Mouse (Mus musculus) spleen, adult 2 months (tissue): ENCODE measurements around the gene Vti1a. TPM values are rescaled to one million over a fixed set of nuclear protein-coding genes. Genes with fewer than 3 reads are reported as not detected.

Experiments
- DNase-seq, 2 experiments: peaks; one replicate each; pipeline versions ENCODE4 v3.0.0 to v3.0.0-alpha.2; 2012 to 2021; ENCODE audit warnings: low spot score in 2 of 2, low read depth in 1 of 2
- H3K27ac ChIP-seq: fragments of 200-500 bp; 2 replicates; pipeline ENCODE4 v1.5.1; 2012; ENCODE audit warnings: low read length, inconsistent platforms; ENCODE audit not compliant: insufficient read depth
- H3K27me3 ChIP-seq: fragments of 200-500 bp; 2 replicates; pipeline ENCODE4 v1.6.1; 2012; ENCODE audit warnings: mild to moderate bottlenecking, moderate library complexity, low read length, inconsistent platforms; ENCODE audit not compliant: control insufficient read depth, insufficient read depth
- H3K36me3 ChIP-seq: fragments of 200-500 bp; 2 replicates; pipeline ENCODE4 v1.6.1; 2012; ENCODE audit warnings: mild to moderate bottlenecking, low read length, inconsistent platforms; ENCODE audit not compliant: control insufficient read depth, insufficient read depth
- H3K4me1 ChIP-seq: fragments of 200-500 bp; 2 replicates; pipeline ENCODE4 v1.6.1; 2011; ENCODE audit warnings: inconsistent platforms; ENCODE audit not compliant: control insufficient read depth, insufficient read depth, insufficient read length
- H3K4me3 ChIP-seq: fragments of 200-500 bp; 2 replicates; pipeline ENCODE4 v1.5.1; 2011; ENCODE audit warnings: mild to moderate bottlenecking, inconsistent platforms; ENCODE audit not compliant: insufficient read depth, insufficient read length; ENCODE audit errors: extremely low read depth
- CTCF ChIP-seq: fragments of 200-500 bp; IDR thresholded peaks from 2 replicates; pipeline ENCODE4 v1.5.1; 2011; ENCODE audit warnings: mild to moderate bottlenecking, inconsistent platforms; ENCODE audit not compliant: insufficient read depth, insufficient read length, insufficient replicate concordance; ENCODE audit errors: extremely low read depth
- POLR2A ChIP-seq: fragments of 200-500 bp; IDR thresholded peaks from 2 replicates; pipeline ENCODE4 v1.6.1; 2011; ENCODE audit warnings: low read depth, low read length, inconsistent platforms
- WGBS: fragments of 180-500 bp; shearing (Covaris S2); methylation state at CpG from one replicate; pipeline ENCODE4 v1.1.7; 2018; 5-methylcytosine and 5-hydroxymethylcytosine counted together
- polyA plus RNA-seq: library from polyadenylated mRNA; depleted of rRNA; stranded (reverse); fragments of >200 nt; gene quantifications from 2 replicates; pipeline ENCODE4 v1.2.3, GENCODE M21; 2012

The Vti1a gene
- polyA plus RNA-seq, 1 experiment: 7.0 TPM

DNA sequence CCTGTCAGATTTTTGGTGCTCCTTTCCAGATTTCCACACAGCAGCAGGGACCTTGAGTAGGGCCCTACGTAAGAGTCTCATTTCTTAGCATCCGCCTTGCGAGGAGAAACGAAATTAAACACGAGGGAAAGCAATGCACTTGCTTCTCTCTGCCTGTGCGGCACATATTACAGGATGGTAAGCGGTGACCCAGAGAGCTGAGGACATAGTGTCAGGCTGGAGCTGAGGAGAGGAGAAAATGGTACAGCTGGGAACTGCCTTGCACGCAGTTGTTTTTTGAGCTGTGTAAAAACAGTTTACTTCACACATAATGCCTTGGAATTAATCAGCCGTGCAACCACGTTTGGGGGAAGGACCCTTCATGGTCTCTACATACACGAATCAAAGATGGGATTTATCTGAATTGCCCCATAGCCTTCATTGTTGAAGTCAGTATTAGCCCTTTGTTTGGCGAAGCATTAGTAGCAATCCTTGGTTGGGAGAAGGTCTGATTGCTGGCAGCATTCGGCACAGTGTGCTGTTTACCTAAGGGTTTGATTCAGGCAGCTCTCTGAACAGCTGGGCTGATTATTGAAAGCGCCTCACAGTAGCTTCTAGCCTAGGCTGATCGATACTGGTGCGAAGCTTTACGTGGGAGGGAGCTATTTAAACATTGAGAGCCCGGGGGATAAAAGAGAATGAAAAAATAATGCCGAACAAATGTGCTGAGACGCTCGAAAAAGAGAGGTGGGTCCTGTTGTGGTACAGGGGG lies 153.4 kb downstream of the Vti1a start:
- H3K36me3 ChIP-seq: no peaks in the 10 kb centered on the region
- no peak overlapping the region for H3K4me3 ChIP-seq
- no peaks in the 10 kb centered on the region for H3K4me1 ChIP-seq
- H3K27me3 ChIP-seq: no peaks in the 10 kb centered on the region
- no peak for DNase-seq
- no peak overlapping the region for H3K27ac ChIP-seq
- WGBS: 91% methylated on average over 21 of the region's 21 CpGs
- TF ChIP-seq POLR2A: no peak
- TF ChIP-seq CTCF: no peak

DNA sequence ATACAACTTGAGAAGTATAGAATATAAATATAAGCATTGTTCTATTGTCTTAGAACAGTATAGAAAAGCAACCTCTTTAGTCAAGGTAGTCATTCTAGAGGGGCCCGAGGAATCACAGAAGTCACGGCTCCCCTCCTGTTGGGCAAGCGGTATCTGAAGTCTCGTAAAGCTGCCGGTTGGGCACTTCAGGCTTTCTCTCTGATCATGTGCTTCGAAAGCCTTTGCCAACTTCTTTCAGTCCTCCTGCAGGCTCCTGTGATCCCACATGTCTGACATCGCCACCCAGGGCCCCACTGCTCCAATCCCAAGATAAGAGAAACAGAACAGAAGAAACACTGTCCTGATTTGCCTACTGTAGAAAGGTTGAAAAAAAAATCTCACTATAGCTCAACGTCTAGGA lies 156.5 kb downstream of the Vti1a start:
- Histone ChIP-seq H3K4me3 (no peak overlapping the region), H3K27ac (no peak overlapping the region), H3K4me1 (no peaks in the 10 kb centered on the region), H3K36me3 (no peaks in the 10 kb centered on the region), H3K27me3 (no peaks in the 10 kb centered on the region)
- DNase-seq: no peak
- TF ChIP-seq POLR2A (no peak), CTCF (no peak)
- WGBS: 92% methylated on average over 8 of the region's 8 CpGs

DNA sequence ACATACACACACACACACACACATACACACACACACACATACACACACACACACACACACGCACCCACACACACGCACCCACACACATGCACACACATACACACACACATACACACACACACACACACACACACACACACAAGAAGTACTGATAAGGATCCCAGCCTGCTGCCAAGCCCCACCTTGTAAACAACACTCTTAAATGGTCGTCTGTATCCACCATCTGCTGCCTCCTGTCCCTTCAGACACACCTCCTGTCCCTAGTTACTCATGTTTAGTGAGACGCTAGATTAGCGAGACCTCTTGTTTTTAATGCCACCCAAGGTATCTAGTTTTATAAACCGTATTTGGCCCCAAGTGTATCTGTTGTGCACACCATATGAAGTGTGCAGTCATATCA lies 158.1 kb downstream of the Vti1a start:
- Histone ChIP-seq H3K4me1 (no peaks in the 10 kb centered on the region), H3K27ac (no peak overlapping the region), H3K36me3 (no peaks in the 10 kb centered on the region), H3K27me3 (no peaks in the 10 kb centered on the region), H3K4me3 (no peak overlapping the region)
- WGBS: 87% methylated on average over 6 of the region's 6 CpGs
- no peak for TF ChIP-seq CTCF
- TF ChIP-seq POLR2A: no peak
- DNase-seq: no peak

DNA sequence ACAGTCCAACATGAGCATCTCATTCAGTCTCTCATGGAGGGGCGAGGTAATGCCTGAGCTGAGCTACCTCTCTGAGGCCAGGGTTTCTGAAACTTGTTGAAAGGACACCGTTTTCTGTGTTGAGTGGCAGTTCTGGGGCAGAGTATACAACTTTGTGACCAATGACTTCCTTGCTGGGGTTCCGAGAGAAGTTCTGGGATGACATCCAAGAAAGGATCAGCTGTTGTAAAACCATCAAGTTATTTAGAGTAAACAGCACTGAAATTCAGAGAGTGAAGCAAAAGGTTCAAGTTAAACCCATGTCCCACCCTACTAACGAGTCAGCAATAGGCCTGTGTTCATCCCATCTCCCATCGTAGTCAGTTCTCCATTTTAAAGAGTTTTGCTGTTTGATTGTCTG lies 164.4 kb downstream of the Vti1a start:
- H3K36me3 ChIP-seq: no peaks in the 10 kb centered on the region
- no peak overlapping the region for H3K27ac ChIP-seq
- no peak for DNase-seq
- TF ChIP-seq POLR2A: no peak
- no peak for TF ChIP-seq CTCF
- H3K4me1 ChIP-seq: no peaks in the 10 kb centered on the region
- 88% methylated on average over 5 of the region's 5 CpGs for WGBS
- H3K4me3 ChIP-seq: no peak overlapping the region
- H3K27me3 ChIP-seq: no peaks in the 10 kb centered on the region

DNA sequence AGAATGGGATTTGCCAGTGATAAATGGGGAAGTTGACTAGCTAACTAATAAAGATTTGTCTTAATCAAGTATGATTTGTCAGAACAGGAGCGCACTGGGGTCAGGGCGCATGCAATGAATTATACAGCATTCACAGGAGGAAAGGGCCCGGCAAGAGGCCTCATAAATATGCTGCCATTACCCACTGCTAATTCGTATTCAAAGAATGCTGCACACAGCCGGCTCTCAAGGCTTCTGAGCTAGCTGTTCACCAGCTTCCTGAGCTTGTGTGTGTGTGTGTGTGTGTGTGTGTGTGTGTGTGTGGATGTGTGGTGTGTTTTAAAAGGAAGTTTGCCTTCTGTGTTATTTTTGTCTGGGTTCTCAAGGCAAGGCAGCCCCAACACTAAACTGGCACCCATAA lies 165.2 kb downstream of the Vti1a start:
- H3K36me3 ChIP-seq: no peaks in the 10 kb centered on the region
- H3K27me3 ChIP-seq: no peaks in the 10 kb centered on the region
- TF ChIP-seq POLR2A: no peak
- 54% methylated on average over 5 of the region's 5 CpGs for WGBS
- no peak overlapping the region for H3K4me3 ChIP-seq
- no peak overlapping the region for H3K27ac ChIP-seq
- no peaks in the 10 kb centered on the region for H3K4me1 ChIP-seq
- no peak for DNase-seq

DNA sequence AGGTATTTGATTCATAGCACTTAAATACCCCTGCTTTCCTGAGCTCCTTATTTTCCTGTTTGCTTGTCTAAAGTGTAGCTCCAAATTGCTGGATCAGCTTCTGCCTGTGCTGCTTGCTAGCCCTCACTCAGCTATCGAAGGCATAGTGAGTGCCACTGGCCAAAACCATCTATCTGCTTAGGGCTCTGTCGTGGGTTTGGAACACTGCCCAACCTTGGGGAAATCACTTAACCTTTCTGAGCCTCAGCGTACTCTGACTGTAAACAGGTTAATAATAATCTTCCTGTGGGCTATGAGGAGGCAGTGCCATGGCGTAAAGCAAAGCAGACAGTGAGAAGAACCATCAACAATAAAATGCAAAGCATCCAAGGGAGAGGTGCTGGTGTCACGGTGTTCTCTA lies 167.4 kb downstream of the Vti1a start:
- H3K27ac ChIP-seq: no peak overlapping the region
- no peaks in the 10 kb centered on the region for H3K27me3 ChIP-seq
- no peaks in the 10 kb centered on the region for H3K36me3 ChIP-seq
- no peaks in the 10 kb centered on the region for H3K4me1 ChIP-seq
- 51% methylated on average over 5 of the region's 5 CpGs for WGBS
- no peak overlapping the region for H3K4me3 ChIP-seq
- DNase-seq: no peak
- TF ChIP-seq POLR2A (no peak), CTCF (no peak)

DNA sequence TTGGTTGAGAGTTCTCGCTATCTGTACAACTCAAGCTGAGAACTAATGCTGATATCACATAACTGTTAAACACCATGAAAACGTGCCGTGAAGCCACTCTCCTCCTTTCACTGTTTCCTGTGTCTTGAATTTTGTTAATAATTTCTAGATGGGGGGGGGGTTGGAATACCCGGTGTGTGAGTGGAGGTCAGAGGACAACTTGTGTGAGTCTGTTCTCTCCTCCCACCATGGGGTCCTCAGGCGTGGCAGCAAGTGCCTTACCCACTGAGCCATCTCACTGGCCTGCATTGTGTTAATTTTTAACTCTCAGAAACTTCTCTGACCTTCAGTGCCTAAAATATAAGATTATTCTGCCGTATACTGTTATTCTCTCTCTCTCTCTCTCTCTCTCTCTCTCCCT lies 168.5 kb downstream of the Vti1a start:
- DNase-seq: no peak
- 93% methylated on average over 6 of the region's 6 CpGs for WGBS

More for the DNA sequence above, 168.5 kb downstream of the Vti1a start:
- TF ChIP-seq CTCF: no peak
- TF ChIP-seq POLR2A: no peak
- Histone ChIP-seq H3K4me3 (no peak overlapping the region), H3K27ac (no peak overlapping the region), H3K36me3 (no peaks in the 10 kb centered on the region), H3K27me3 (no peaks in the 10 kb centered on the region), H3K4me1 (no peaks in the 10 kb centered on the region)
